Mouse (Mus musculus) small intestine, adult 2 months (tissue): ENCODE results near the gene Casp3.

ENCODE experiments used
- CTCF ChIP-seq: fragments of 200-500 bp; IDR thresholded peaks from 2 replicates; pipeline ENCODE4 v1.5.1; 2012; ENCODE audit warnings: low read depth, mild to moderate bottlenecking, control low read depth, inconsistent platforms, low read length, moderate library complexity, mixed read lengths; ENCODE audit not compliant: insufficient replicate concordance, insufficient read length; ENCODE audit errors: extremely low read depth
- POLR2A ChIP-seq: fragments of 200-500 bp; IDR thresholded peaks from 2 replicates; pipeline ENCODE4 v1.6.1; 2012; ENCODE audit warnings: low read depth, mild to moderate bottlenecking, control low read depth, inconsistent platforms, low read length, moderate library complexity

DNA sequence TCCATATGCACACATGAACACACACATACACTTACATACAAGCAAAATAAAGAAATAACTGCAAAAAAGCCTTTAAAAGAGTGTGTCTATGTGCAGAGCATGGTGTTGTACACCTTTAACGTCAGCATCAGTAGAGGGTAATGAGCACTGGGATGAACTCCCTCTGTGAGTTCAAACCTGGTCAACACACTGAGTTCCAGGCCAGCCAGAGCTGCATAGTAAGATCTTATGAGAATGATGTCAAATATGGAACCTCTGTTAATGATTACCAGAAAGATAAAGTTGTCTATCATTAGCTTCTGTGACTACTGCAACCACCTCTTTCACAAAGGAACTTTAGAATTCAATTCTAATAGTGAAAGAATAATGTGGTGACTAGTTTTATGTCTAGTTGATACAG lies 10.2 kb upstream of the Casp3 start:
- no peak for TF ChIP-seq CTCF
- no peak for TF ChIP-seq POLR2A
